Mouse (Mus musculus): ENCODE data around the gene Kif13a.

- TF ChIP-seq CTCF (IDR thresholded peaks at IDR 0.05; ENCODE audit: insufficient read depth, low read length) (no peak), POLR2A (IDR thresholded peaks at IDR 0.05; ENCODE audit: borderline replicate concordance, extremely low read depth, low read depth, low read length) (no peak)
These were observed 22.6 kb downstream of the Kif13a start for GRCm38 (mm10) chr13:46907115-46907514.

All from lung, adult 2 months (tissue).